Mouse (Mus musculus): ENCODE measurements around the gene Ccdc102a.

DNA sequence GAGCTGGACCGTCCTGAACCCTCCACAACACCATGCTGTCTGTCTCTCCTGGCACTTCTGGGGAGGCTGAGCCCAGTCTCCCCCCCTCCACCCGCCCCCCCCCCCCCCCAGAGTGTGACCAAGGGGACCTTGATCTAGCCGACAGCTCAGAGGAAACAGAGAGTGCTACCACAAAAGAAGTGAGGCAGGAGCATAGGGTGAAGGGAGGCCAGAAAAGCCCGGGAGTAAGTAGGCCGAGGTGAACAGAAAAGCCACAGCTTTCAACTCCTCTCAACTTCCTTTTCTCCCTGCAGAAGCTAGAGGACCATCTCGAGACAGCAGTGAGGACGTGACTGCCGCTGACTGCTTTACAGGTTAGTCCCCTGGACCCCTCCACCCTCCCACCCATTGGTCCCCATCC, 5.5 kb upstream of the Ccdc102a start, which contains the start of gene Adgrg5:
- TF ChIP-seq GATA1 (IDR thresholded peaks at IDR 0.05; ENCODE audit: low read length) (no peak), TAL1 (IDR thresholded peaks at IDR 0.05; ENCODE audit: low read length) (no peak)
